Comparison of ENCODE assay signal across 9 mouse cellular contexts in the genomic region with DNA sequence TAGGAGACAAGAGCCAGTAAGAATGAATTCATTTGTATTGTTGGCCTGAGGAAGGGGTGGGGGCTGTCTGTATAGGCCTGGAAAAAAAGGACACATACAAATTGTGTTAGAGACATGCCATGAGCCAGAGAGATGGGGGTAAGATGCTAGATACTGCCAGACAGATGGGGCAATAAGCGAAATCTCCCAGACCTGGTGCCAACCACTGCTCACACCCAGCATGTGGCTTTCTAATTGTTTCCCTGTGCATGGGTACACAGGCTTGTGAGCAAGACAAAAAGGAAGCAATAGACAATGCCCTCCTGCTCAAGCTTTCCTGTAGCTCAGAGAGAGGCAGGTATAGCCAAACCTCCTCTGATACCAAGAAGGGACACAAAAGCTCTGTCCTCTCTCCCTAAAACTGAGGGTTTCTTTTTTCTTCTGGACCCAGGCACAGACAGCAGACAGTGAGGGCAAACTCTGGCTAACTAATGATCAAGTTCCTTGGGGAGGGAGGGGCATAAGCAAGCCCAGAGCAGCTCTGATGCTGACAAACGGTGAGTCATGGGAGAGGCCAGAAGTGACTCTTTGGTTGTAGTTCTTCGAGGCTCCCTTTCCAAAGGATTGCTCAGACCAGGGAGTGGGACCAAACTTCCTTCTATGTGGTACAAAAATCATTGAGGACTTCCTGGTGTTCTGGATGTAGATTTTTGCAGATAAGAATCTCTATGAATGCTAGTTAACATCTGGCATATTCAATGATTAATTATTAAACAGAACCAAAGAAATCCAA.
A peak's percentile ranks its signal among the peaks of the same experiment; 100 is the strongest.
DNase-seq lines count a peak whose midpoint lies in the region; ATAC-seq and TF ChIP-seq lines count a peak whose summit lies in the region.
"Had no signal": no experiment of that assay in that cellular context is flagged by ENCODE, and none has a peak within 500 bp of the region (broad histone marks: within the 10 kb centered on the region; RNA-seq: fewer than 3 reads in every experiment).

No protein-coding gene starts in this region.

- ATAC-seq in heart, embryonic 16.5 days (replicated peaks; ENCODE audit: extremely low read depth, insufficient read depth, low FRiP score) = no peak
- ATAC-seq in heart, embryonic 12.5 days (ENCODE audit: insufficient number of reproducible peaks, low FRiP score) = no peak
- peak; percentile 48 for ATAC-seq in megakaryocyte, adult 5-6 weeks (ENCODE audit: poor library complexity, severe bottlenecking)
- no peak for ATAC-seq in forebrain, postnatal 0 days

- no peak overlapping the region for H3K4me2 ChIP-seq in heart, embryonic 16.5 days (ENCODE audit: low read depth, low read length)
- no peak overlapping the region for H3K4me2 ChIP-seq in heart, embryonic 12.5 days
- H3K4me2 ChIP-seq in forebrain, postnatal 0 days (ENCODE audit: low read depth) = no peak overlapping the region

- H3K9ac ChIP-seq in heart, embryonic 16.5 days (ENCODE audit: low read length) = no peak overlapping the region
- no peak overlapping the region for H3K9ac ChIP-seq in heart, embryonic 12.5 days
- H3K9ac ChIP-seq in forebrain, postnatal 0 days = no peak overlapping the region

- H3K27me3 ChIP-seq in heart, embryonic 16.5 days (ENCODE audit: control insufficient read depth, insufficient read depth, low read length) = no peaks in the 10 kb centered on the region
- H3K27me3 ChIP-seq in heart, embryonic 12.5 days (replicated peaks) = no peaks in the 10 kb centered on the region
- no peaks in the 10 kb centered on the region for H3K27me3 ChIP-seq in forebrain, postnatal 0 days (ENCODE audit: insufficient read depth, low read length)

- intact Hi-C loops in left cerebral cortex, postnatal 36 days (cut with DNase I) = no loop called here

- peak; percentile 37 for DNase-seq in adrenal gland, postnatal 25 days
- DNase-seq in kidney, adult 9 months = peak; percentile 66
- DNase-seq in left cerebral cortex, postnatal 36 days (ENCODE audit: low spot score in 2 of 2) = no peak
- no peak for DNase-seq in forebrain, postnatal 0 days
- no peak for DNase-seq in right cerebral cortex, adult 18-20 months
- DNase-seq: heart, postnatal 36 days had no signal

- H3K4me1 ChIP-seq in heart, embryonic 16.5 days (ENCODE audit: control insufficient read depth, insufficient read depth, low read length) = peaks cover 30% of the 10 kb centered on the region
- peaks cover 59% of the 10 kb centered on the region for H3K4me1 ChIP-seq in heart, embryonic 12.5 days (replicated peaks)
- no peaks in the 10 kb centered on the region for H3K4me1 ChIP-seq in forebrain, postnatal 0 days (ENCODE audit: insufficient read depth)

- 57% methylated on average over 3 of the region's 3 CpGs for WGBS in heart, embryonic 16.5 days
- 67% methylated on average over 3 of the region's 3 CpGs for WGBS in heart, embryonic 12.5 days
- 71% methylated on average over 3 of the region's 3 CpGs for WGBS in forebrain, postnatal 0 days

- no peak for TF ChIP-seq CTCF in forebrain, postnatal 0 days (IDR thresholded peaks at IDR 0.05; ENCODE audit: low read depth)

- H3K9me3 ChIP-seq in heart, embryonic 16.5 days (replicated peaks; ENCODE audit: control insufficient read depth, low read length) = no peaks in the 10 kb centered on the region
- no peaks in the 10 kb centered on the region for H3K9me3 ChIP-seq in heart, embryonic 12.5 days (replicated peaks)
- no peaks in the 10 kb centered on the region for H3K9me3 ChIP-seq in forebrain, postnatal 0 days (ENCODE audit: low read length)

- H3K4me3 ChIP-seq in heart, embryonic 16.5 days (ENCODE audit: low read length) = no peak overlapping the region
- no peak overlapping the region for H3K4me3 ChIP-seq in heart, embryonic 12.5 days
- H3K4me3 ChIP-seq in forebrain, postnatal 0 days (ENCODE audit: low read depth, low read length) = no peak overlapping the region

- peaks cover 6% of the 10 kb centered on the region; the same call in 1 of the 2 replicates for H3K36me3 ChIP-seq in heart, embryonic 16.5 days (ENCODE audit: control insufficient read depth, insufficient read depth)
- H3K36me3 ChIP-seq in heart, embryonic 12.5 days = peaks cover 9% of the 10 kb centered on the region; the same call in 1 of the 2 replicates
- no peaks in the 10 kb centered on the region for H3K36me3 ChIP-seq in forebrain, postnatal 0 days (ENCODE audit: insufficient read depth)

- H3K27ac ChIP-seq in heart, embryonic 16.5 days (ENCODE audit: low read length) = peak overlapping the region; percentile 13; the same call in 1 of the 2 replicates
- H3K27ac ChIP-seq in heart, embryonic 12.5 days (ENCODE audit: poor library complexity, severe bottlenecking) = no peak overlapping the region
- H3K27ac ChIP-seq in forebrain, postnatal 0 days (ENCODE audit: low read depth, low read length) = no peak overlapping the region

Comparison
In these comparisons a context has a peak if more than half of its experiments do, and no peak if none do; other contexts are left out.
1. DNase-seq: peak in adrenal gland, postnatal 25 days (single experiment) and kidney, adult 9 months (single experiment); none in left cerebral cortex, postnatal 36 days (0 of 2), forebrain, postnatal 0 days (single experiment) and right cerebral cortex, adult 18-20 months (single experiment).